Comparison of ENCODE assay signal across 8 mouse cellular contexts in genomic region chr3:152191791-152192237, GRCm38 (mm10). TPM values are rescaled to one million over a fixed set of nuclear protein-coding genes. Genes with fewer than 3 reads are reported as not detected.
DNase-seq lines count a peak whose midpoint lies in the region; ATAC-seq and TF ChIP-seq lines count a peak whose summit lies in the region.

No protein-coding gene starts in this region.

- peak overlapping the region; percentile 66 for H3K4me3 ChIP-seq in layer of hippocampus, adult 2 months
- H3K4me3 ChIP-seq in intestine, postnatal 0 days (ENCODE audit: low read depth, low read length) = peak overlapping the region; percentile 47
- H3K4me3 ChIP-seq in lung, embryonic 15.5 days = peak overlapping the region; percentile 47
- H3K4me3 ChIP-seq in olfactory bulb, adult 2 months (ENCODE audit: insufficient read depth, low read depth, low read length) = peak overlapping the region; percentile 44

- WGBS in intestine, postnatal 0 days = 11% methylated on average over 6 of the region's 6 CpGs
- WGBS in lung, embryonic 15.5 days = 3% methylated on average over 6 of the region's 6 CpGs
- WGBS in olfactory bulb, adult 2 months = 21% methylated on average over 6 of the region's 6 CpGs

- ATAC-seq in intestine, postnatal 0 days = no peak
- ATAC-seq in lung, embryonic 15.5 days (ENCODE audit: borderline replicate concordance, extremely low read depth, low FRiP score, low TSS enrichment) = peak; percentile 85

- no peak for DNase-seq in layer of hippocampus, adult 2 months (ENCODE audit: low spot score in 2 of 2)
- DNase-seq in layer of hippocampus, postnatal 14 days (ENCODE audit: low spot score in 2 of 2) = no peak
- DNase-seq in c-Kit-positive CD71-negative TER-119-negative erythroid progenitor cells, embryonic 14.5 days (ENCODE audit: low read depth) = peak; percentile 38
- DNase-seq in gastrocnemius, postnatal 25 days = peak; percentile 38
- DNase-seq in right cerebral cortex, postnatal 4 days = no peak

- no peaks in the 10 kb centered on the region for H3K4me1 ChIP-seq in intestine, postnatal 0 days (replicated peaks; ENCODE audit: control insufficient read depth, insufficient read depth, low read length)
- peaks cover 26% of the 10 kb centered on the region for H3K4me1 ChIP-seq in lung, embryonic 15.5 days
- peaks cover 5% of the 10 kb centered on the region; the same call in 1 of the 2 replicates for H3K4me1 ChIP-seq in olfactory bulb, adult 2 months (ENCODE audit: control insufficient read depth, insufficient read depth, low read length)

- H3K27ac ChIP-seq in layer of hippocampus, adult 2 months = peak overlapping the region; percentile 40
- H3K27ac ChIP-seq in intestine, postnatal 0 days (ENCODE audit: low read depth, low read length) = peak overlapping the region; percentile 55
- H3K27ac ChIP-seq in lung, embryonic 15.5 days = peak overlapping the region; percentile 95
- H3K27ac ChIP-seq in olfactory bulb, adult 2 months (ENCODE audit: insufficient read depth, low read depth, low read length) = no peak overlapping the region

- peak overlapping the region; percentile 45; the same call in 1 of the 2 replicates for H3K9ac ChIP-seq in intestine, postnatal 0 days (ENCODE audit: low read depth, low read length)
- H3K9ac ChIP-seq in lung, embryonic 15.5 days = peak overlapping the region; percentile 44

- H3K4me2 ChIP-seq in intestine, postnatal 0 days (replicated peaks; ENCODE audit: low read depth) = peak overlapping the region; percentile 66
- peak overlapping the region; percentile 55 for H3K4me2 ChIP-seq in lung, embryonic 15.5 days

- TF ChIP-seq POLR2A in olfactory bulb, adult 2 months (IDR thresholded peaks at IDR 0.05; ENCODE audit: insufficient read depth, low read depth, low read length) = no peak

- H3K36me3 ChIP-seq in intestine, postnatal 0 days (ENCODE audit: control insufficient read depth, insufficient read depth) = no peaks in the 10 kb centered on the region
- no peaks in the 10 kb centered on the region for H3K36me3 ChIP-seq in lung, embryonic 15.5 days

- no peak for TF ChIP-seq CTCF in layer of hippocampus, adult 2 months (conservative IDR thresholded peaks at IDR 0.05)
- TF ChIP-seq CTCF in intestine, postnatal 0 days (IDR thresholded peaks at IDR 0.05; ENCODE audit: low read depth) = peak; percentile 31; the same call in 1 of the 2 replicates
- TF ChIP-seq CTCF in olfactory bulb, adult 2 months (IDR thresholded peaks at IDR 0.05; ENCODE audit: insufficient read depth, low read depth, low read length) = no peak

- no peaks in the 10 kb centered on the region for H3K9me3 ChIP-seq in intestine, postnatal 0 days (ENCODE audit: control insufficient read depth)
- H3K9me3 ChIP-seq in lung, embryonic 15.5 days = no peaks in the 10 kb centered on the region

- H3K27me3 ChIP-seq in intestine, postnatal 0 days (replicated peaks; ENCODE audit: control insufficient read depth, insufficient read depth, low read length) = no peaks in the 10 kb centered on the region
- H3K27me3 ChIP-seq in lung, embryonic 15.5 days = no peaks in the 10 kb centered on the region

RNA-seq across cellular contexts. Expression of gene Dnajb4, which starts 18.3 kb away (rescaled TPM):
- 10 to 100 TPM; 61.5 to 62.6 TPM for total RNA-seq in layer of hippocampus, adult 2 months (2021)
- 10 to 100 TPM; 52.9 to 54.0 TPM for total RNA-seq in layer of hippocampus, postnatal 14 days (2021)
- 10 to 100 TPM; 43.3 to 47.7 TPM for total RNA-seq in gastrocnemius, postnatal 25 days (2021)
- 17.9 and 20.4 TPM in 2 replicates for polyA plus RNA-seq in intestine, postnatal 0 days (2015; fragmentation: Nextera tagmentation; extraction: Ambion mirVana)
- 38.2 and 41.4 TPM in 2 replicates for polyA plus RNA-seq in lung, embryonic 15.5 days (2015; fragmentation: Nextera tagmentation; extraction: Ambion mirVana)
- polyA plus RNA-seq in olfactory bulb, adult 2 months (2012; ENCODE audit: insufficient read depth, insufficient read length, low replicate concordance, missing spikeins) = not detected in 2 replicates

RNA-seq across cellular contexts. Expression of gene Fubp1, which starts 18.4 kb away (rescaled TPM):
- 100 to 1,000 TPM; 123 to 140 TPM for total RNA-seq in layer of hippocampus, adult 2 months (2021)
- total RNA-seq in layer of hippocampus, postnatal 14 days (2021) = 100 to 1,000 TPM; 119 to 133 TPM
- total RNA-seq in gastrocnemius, postnatal 25 days (2021) = 10 to 100 TPM; 29.1 to 29.7 TPM
- 60.6 and 64.8 TPM in 2 replicates for polyA plus RNA-seq in intestine, postnatal 0 days (2015; fragmentation: Nextera tagmentation; extraction: Ambion mirVana)
- 261 and 272 TPM in 2 replicates for polyA plus RNA-seq in lung, embryonic 15.5 days (2015; fragmentation: Nextera tagmentation; extraction: Ambion mirVana)
- polyA plus RNA-seq in olfactory bulb, adult 2 months (2012; ENCODE audit: insufficient read depth, insufficient read length, low replicate concordance, missing spikeins) = 284 TPM in 1 of 2 replicates, not detected in the other

RNA-seq across cellular contexts. Expression of gene Gipc2, which starts 25.8 kb away (rescaled TPM):
- 1 to 10 TPM in 1 of 2 experiments, under 1 TPM in 1; 0.98 to 1.3 TPM for total RNA-seq in layer of hippocampus, adult 2 months (2021)
- 1 to 10 TPM; 1.4 to 3.0 TPM for total RNA-seq in layer of hippocampus, postnatal 14 days (2021)
- total RNA-seq in gastrocnemius, postnatal 25 days (2021) = under 1 TPM; 0.24 to 0.59 TPM
- polyA plus RNA-seq in intestine, postnatal 0 days (2015; fragmentation: Nextera tagmentation; extraction: Ambion mirVana) = 222 and 243 TPM in 2 replicates
- polyA plus RNA-seq in lung, embryonic 15.5 days (2015; fragmentation: Nextera tagmentation; extraction: Ambion mirVana) = 10.0 and 11.2 TPM in 2 replicates
- not detected in 2 replicates for polyA plus RNA-seq in olfactory bulb, adult 2 months (2012; ENCODE audit: insufficient read depth, insufficient read length, low replicate concordance, missing spikeins)

Comparison
In these comparisons a context has a peak if more than half of its experiments do, and no peak if none do; other contexts are left out.
1. DNase-seq: peak in c-Kit-positive CD71-negative TER-119-negative erythroid progenitor cells, embryonic 14.5 days (single experiment) and gastrocnemius, postnatal 25 days (single experiment); none in layer of hippocampus, adult 2 months (0 of 2), layer of hippocampus, postnatal 14 days (0 of 2) and right cerebral cortex, postnatal 4 days (single experiment).
2. Peak in every context shown above with its lines, with median percentiles within 50 percentile points of each other: H3K4me3 ChIP-seq.